Mouse (Mus musculus) CH12.LX (cell line): Measurements from ENCODE around the gene Golph3. TPM values are rescaled to one million over a fixed set of nuclear protein-coding genes. Genes with fewer than 3 reads are reported as not detected.
A peak's percentile ranks its signal among the peaks of the same experiment; 100 is the strongest.

Experiments
- DNase-seq: peaks from one replicate; pipeline ENCODE4 v3.0.0-alpha.2; 2013; ENCODE audit errors: extremely low read depth
- H3K27ac ChIP-seq: 2 replicates; pipeline ENCODE4 v1.5.1; 2012; ENCODE audit warnings: low read depth, mild to moderate bottlenecking, control low read depth, moderate library complexity; ENCODE audit not compliant: insufficient read depth
- H3K27me3 ChIP-seq: replicated peaks from 2 replicates; pipeline ENCODE3; 2012; ENCODE audit warnings: inconsistent platforms
- H3K36me3 ChIP-seq, 2 experiments: replicated peaks in 1 of 2; 2 replicates each; pipeline versions ENCODE3 to v1.6.1; 2012; ENCODE audit warnings: inconsistent platforms in 1 of 2, low read length in 1 of 2, mild to moderate bottlenecking in 1 of 2, mixed read lengths in 1 of 2, moderate library complexity in 1 of 2; ENCODE audit not compliant: control insufficient read depth in 1 of 2, insufficient read depth in 1 of 2
- H3K4me1 ChIP-seq, 2 experiments: 2 replicates each; pipeline ENCODE4 v1.6.1; 2012; ENCODE audit warnings: inconsistent platforms in 1 of 2, moderate library complexity in 1 of 2; ENCODE audit not compliant: insufficient read depth in 2 of 2, control insufficient read depth in 1 of 2
- H3K4me2 ChIP-seq: 2 replicates; pipeline ENCODE4 v1.6.1; 2012; ENCODE audit warnings: low read depth, mild to moderate bottlenecking, control low read depth; ENCODE audit not compliant: poor library complexity, insufficient read depth, severe bottlenecking
- H3K4me3 ChIP-seq, 3 experiments: fragments of 150-350 bp in 1 of 3; sonication (generic) in 1 of 3; replicated peaks in 1 of 3; 2 replicates each; pipeline versions ENCODE3 to v1.5.1; 2011 to 2012; ENCODE audit warnings: low read depth in 2 of 3, low read length in 2 of 3, mild to moderate bottlenecking in 2 of 3, moderate library complexity in 2 of 3, control low read depth in 1 of 3, improper control_type of control experiment in 1 of 3, inconsistent platforms in 1 of 3, mixed read lengths in 1 of 3; ENCODE audit not compliant: poor library complexity in 1 of 3
- H3K79me2 ChIP-seq: replicated peaks from 2 replicates; pipeline ENCODE4 v1.6.1; 2012; ENCODE audit warnings: mild to moderate bottlenecking, moderate library complexity; ENCODE audit not compliant: control insufficient read depth, poor library complexity, insufficient read depth, severe bottlenecking; ENCODE audit errors: extremely low read depth
- H3K9ac ChIP-seq: 2 replicates; pipeline ENCODE4 v1.6.1; 2012; ENCODE audit warnings: low read depth, mild to moderate bottlenecking, control low read depth, moderate library complexity; ENCODE audit not compliant: insufficient read depth
- H3K9me3 ChIP-seq: replicated peaks from 2 replicates; pipeline ENCODE3; 2012; ENCODE audit warnings: low read length, inconsistent platforms, mixed read lengths
- BHLHE40 ChIP-seq: IDR thresholded peaks from 2 replicates; pipeline ENCODE4 v1.6.1; 2011; ENCODE audit warnings: mild to moderate bottlenecking, low read depth, low read length, improper control_type of control experiment
- CHD1 ChIP-seq: IDR thresholded peaks from 2 replicates; pipeline ENCODE4 v1.6.1; 2012; ENCODE audit warnings: low read depth, low read length, improper control_type of control experiment, inconsistent platforms
- CTCF ChIP-seq, 2 experiments: IDR thresholded peaks in 1 of 2; conservative IDR thresholded peaks in 1 of 2; 2 replicates each; pipeline ENCODE4 v1.5.1; 2011 to 2012; ENCODE audit warnings: low read depth in 2 of 2, low read length in 2 of 2, improper control_type of control experiment in 1 of 2, inconsistent platforms in 1 of 2, mild to moderate bottlenecking in 1 of 2, moderate library complexity in 1 of 2
- GABPA ChIP-seq: IDR thresholded peaks from 2 replicates; pipeline ENCODE4 v1.6.1; 2012; ENCODE audit warnings: low read depth, low read length, improper control_type of control experiment, inconsistent platforms; ENCODE audit not compliant: insufficient replicate concordance
- IRF4 ChIP-seq: IDR thresholded peaks from 2 replicates; pipeline ENCODE4 v1.6.1; 2014; ENCODE audit warnings: low read depth, mild to moderate bottlenecking, inconsistent platforms, low read length, improper control_type of control experiment
- KAT2A ChIP-seq: IDR thresholded peaks from 2 replicates; pipeline ENCODE4 v1.6.1; 2012; ENCODE audit warnings: low read length, improper control_type of control experiment, inconsistent platforms; ENCODE audit not compliant: insufficient replicate concordance
- MAX ChIP-seq: IDR thresholded peaks from 2 replicates; pipeline ENCODE4 v1.6.1; 2011; ENCODE audit warnings: low read length, improper control_type of control experiment
- MAZ ChIP-seq: IDR thresholded peaks from 2 replicates; pipeline ENCODE4 v1.6.1; 2012; ENCODE audit warnings: low read depth, mild to moderate bottlenecking, inconsistent platforms, low read length, improper control_type of control experiment, moderate library complexity
- MEF2A ChIP-seq: IDR thresholded peaks from 2 replicates; pipeline ENCODE4 v1.6.1; 2014; ENCODE audit warnings: low read depth, mild to moderate bottlenecking, inconsistent platforms, low read length, improper control_type of control experiment, borderline replicate concordance
- MYC ChIP-seq: IDR thresholded peaks from 2 replicates; pipeline ENCODE4 v1.6.1; 2011; ENCODE audit warnings: low read depth, mild to moderate bottlenecking, improper control_type of control experiment, low read length
- NELFE ChIP-seq: IDR thresholded peaks from 2 replicates; pipeline ENCODE4 v1.6.1; 2011; ENCODE audit warnings: low read depth, low read length, improper control_type of control experiment
- POLR2A ChIP-seq: IDR thresholded peaks from 2 replicates; pipeline ENCODE4 v1.6.1; 2011; ENCODE audit warnings: low read depth, mild to moderate bottlenecking, improper control_type of control experiment, low read length
- RAD21 ChIP-seq: IDR thresholded peaks from 2 replicates; pipeline ENCODE4 v1.6.1; 2011; ENCODE audit warnings: low read depth, mild to moderate bottlenecking, low read length, improper control_type of control experiment, moderate library complexity
- SMC3 ChIP-seq: IDR thresholded peaks from 2 replicates; pipeline ENCODE4 v1.6.1; 2011; ENCODE audit warnings: low read depth, low read length, improper control_type of control experiment
- TCF12 ChIP-seq: IDR thresholded peaks from 2 replicates; pipeline ENCODE4 v1.6.1; 2014; ENCODE audit warnings: low read depth, mild to moderate bottlenecking, inconsistent platforms, low read length, improper control_type of control experiment
- USF1 ChIP-seq: IDR thresholded peaks from 2 replicates; pipeline ENCODE4 v1.6.1; 2014; ENCODE audit warnings: low read depth, mild to moderate bottlenecking, inconsistent platforms, low read length, improper control_type of control experiment
- USF2 ChIP-seq: conservative IDR thresholded peaks from 2 replicates; pipeline ENCODE4 v1.6.1; 2011; ENCODE audit warnings: low read depth, low read length, improper control_type of control experiment
- ZC3H11A ChIP-seq: IDR thresholded peaks from 2 replicates; pipeline ENCODE4 v1.6.1; 2012; ENCODE audit warnings: low read depth, mild to moderate bottlenecking, inconsistent platforms, low read length, improper control_type of control experiment
- ZKSCAN1 ChIP-seq: IDR thresholded peaks from 2 replicates; pipeline ENCODE4 v1.6.1; 2012; ENCODE audit warnings: low read depth, inconsistent platforms, low read length, improper control_type of control experiment, borderline replicate concordance
- ZMIZ1 ChIP-seq: IDR thresholded peaks from 2 replicates; pipeline ENCODE4 v1.6.1; 2012; ENCODE audit warnings: low read depth, mild to moderate bottlenecking, inconsistent platforms, low read length, improper control_type of control experiment
- ZNF384 ChIP-seq: IDR thresholded peaks from 2 replicates; pipeline ENCODE4 v1.6.1; 2012; ENCODE audit warnings: low read depth, low read length, improper control_type of control experiment, inconsistent platforms
- dilution Hi-C: fragments of 300-500 bp; cut with MboI; formaldehyde crosslinking; loops from 2 replicates; pipeline ENCODE4 v1.14.3; 2020; ENCODE audit warnings: low sequenced_read_pairs; ENCODE audit not compliant: extremely low pct_unique_long_range_greater_than_20kb, extremely low pct_ligation_motif_present
- in situ Hi-C: fragments of 300-500 bp; cut with MboI; formaldehyde crosslinking; loops from 3 replicates; pipeline ENCODE4 v1.14.3; 2019; ENCODE audit warnings: low sequenced_read_pairs, low pct_ligation_motif_present, low pct_unique_long_range_greater_than_20kb, mixed read lengths
- polyA plus RNA-seq: library from polyadenylated mRNA; unstranded; fragments of >175 nt; gene quantifications from 2 replicates; pipeline ENCODE4 v1.2.1, GENCODE M21; 2012; ENCODE audit warnings: low read depth; ENCODE audit not compliant: insufficient read length
- total RNA-seq, 2 experiments: library from RNA; depleted of rRNA; stranded (reverse); fragments of 300-350 nt in 1 of 2; fragments of >200 nt in 1 of 2; gene quantifications; 2 replicates each; pipeline ENCODE4 v1.2.3; 2012 to 2014

Golph3 gene
- total and polyA plus RNA-seq, 3 experiments = 67.2 to 208 (median 97.2) TPM

DNA sequence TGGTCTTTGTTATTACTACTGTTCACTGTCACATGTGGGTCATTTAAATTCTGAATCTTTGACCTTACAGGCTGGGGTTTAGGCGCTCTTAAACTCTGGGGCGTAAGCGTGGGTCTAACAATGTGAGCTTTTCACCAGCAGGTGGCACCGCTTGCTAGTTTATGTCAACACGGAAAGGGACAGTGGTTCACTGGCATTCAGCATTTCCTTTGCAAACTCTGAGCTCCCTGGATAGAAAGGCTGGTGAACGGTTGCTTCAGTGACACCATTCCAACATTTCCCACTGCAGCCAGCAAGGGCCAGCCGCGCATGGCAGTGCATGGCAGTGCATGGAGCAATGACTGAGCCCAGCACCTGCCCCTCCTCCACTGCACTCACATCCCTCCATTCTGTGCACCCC is 49.9 kb downstream of the Golph3 start:
- in situ Hi-C loops (loop anchor here (5.0 kb wide), 2 partner anchors 206 to 426 kb away; no protein-coding TSS in a partner anchor), dilution Hi-C loops (no loop called here)
- no peak overlapping the region for H3K9ac ChIP-seq
- no peaks in the 10 kb centered on the region for H3K79me2 ChIP-seq
- peak; percentile 85 to 95 for TF ChIP-seq CTCF (conservative IDR thresholded peaks at IDR 0.05 in 1 of 2, IDR thresholded peaks at IDR 0.05 in 1 of 2; ENCODE audit: low read depth in 2 of 2, low read length in 2 of 2)
- TF ChIP-seq SMC3 = peak; percentile 97
- peak; percentile 77 for TF ChIP-seq ZC3H11A
- TF ChIP-seq RAD21 = peak; percentile 98
- no peak for TF ChIP-seq IRF4
- no peak for TF ChIP-seq CHD1
- TF ChIP-seq MAZ = no peak
- TF ChIP-seq BHLHE40 = no peak
- H3K4me3 ChIP-seq = no peak overlapping the region
- H3K36me3 ChIP-seq = no peaks in the 10 kb centered on the region
- peak; percentile 86 for DNase-seq
- no peaks in the 10 kb centered on the region for H3K27me3 ChIP-seq
- H3K4me1 ChIP-seq = peaks cover 7 to 19% of the 10 kb centered on the region in 2 experiments
- H3K4me2 ChIP-seq = no peak overlapping the region
- H3K27ac ChIP-seq = no peak overlapping the region
- H3K9me3 ChIP-seq = no peaks in the 10 kb centered on the region

DNA sequence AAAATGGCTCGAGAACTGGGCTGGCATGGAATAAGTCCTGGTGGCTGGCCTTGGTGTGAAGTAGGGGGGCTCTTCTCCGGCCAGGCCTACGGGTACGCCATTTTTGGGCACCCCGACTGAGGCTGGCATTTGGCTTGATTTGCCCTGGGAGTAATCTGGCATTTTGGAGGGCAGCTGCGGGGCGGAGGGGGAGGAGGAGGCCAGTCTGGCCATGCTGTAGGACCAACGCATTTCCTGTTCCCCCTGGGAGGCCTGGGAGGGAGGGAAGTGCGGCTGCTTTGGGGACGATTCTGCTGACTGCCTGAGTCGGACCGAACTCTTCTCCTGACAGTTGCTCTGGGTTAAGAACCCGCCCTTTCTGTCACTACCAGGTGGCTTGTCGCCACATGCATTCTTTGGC is 52.2 kb downstream of the Golph3 start:
- DNase-seq = no peak
- no peaks in the 10 kb centered on the region for H3K79me2 ChIP-seq
- H3K27me3 ChIP-seq = no peaks in the 10 kb centered on the region
- dilution Hi-C loops (no loop called here), in situ Hi-C loops (loop anchor here (5.0 kb wide), 2 partner anchors 204 to 424 kb away; no protein-coding TSS in a partner anchor)
- no peak overlapping the region for H3K27ac ChIP-seq
- TF ChIP-seq RAD21 (no peak), USF1 (no peak), TCF12 (no peak), POLR2A (no peak), MAX (no peak), GABPA (no peak), ZNF384 (no peak)
- no peak overlapping the region for H3K9ac ChIP-seq
- H3K36me3 ChIP-seq = no peaks in the 10 kb centered on the region
- no peaks in the 10 kb centered on the region for H3K9me3 ChIP-seq
- peaks cover 8 to 20% of the 10 kb centered on the region in 2 experiments for H3K4me1 ChIP-seq
- H3K4me3 ChIP-seq = no peak overlapping the region
- no peak overlapping the region for H3K4me2 ChIP-seq

DNA sequence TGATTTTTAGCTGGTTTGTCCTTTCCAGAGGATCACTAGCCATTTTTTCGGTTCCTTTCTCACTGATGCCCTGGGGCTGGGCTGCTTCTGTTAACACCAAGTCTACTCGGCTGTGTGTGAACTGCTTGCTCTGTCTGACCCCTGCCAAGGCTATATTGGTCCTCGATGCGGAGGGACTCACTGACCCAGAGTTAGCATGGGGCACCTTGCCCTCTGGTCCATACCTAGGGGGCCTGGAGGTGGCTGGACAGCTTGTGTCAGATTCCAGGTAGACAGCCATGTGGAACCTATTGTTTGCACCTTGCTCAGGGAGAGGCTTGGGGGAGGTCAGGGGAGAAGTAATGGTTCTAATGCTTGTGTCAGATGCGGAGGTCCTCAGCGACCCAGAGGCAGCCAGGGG is 52.7 kb downstream of the Golph3 start:
- H3K9me3 ChIP-seq = no peaks in the 10 kb centered on the region
- no peaks in the 10 kb centered on the region for H3K27me3 ChIP-seq
- H3K27ac ChIP-seq = no peak overlapping the region
- H3K4me2 ChIP-seq = no peak overlapping the region
- H3K4me3 ChIP-seq = no peak overlapping the region
- peaks cover 8 to 20% of the 10 kb centered on the region in 2 experiments for H3K4me1 ChIP-seq
- H3K9ac ChIP-seq = no peak overlapping the region
- H3K36me3 ChIP-seq = no peaks in the 10 kb centered on the region
- no peak for DNase-seq
- TF ChIP-seq MEF2A = no peak
- TF ChIP-seq ZMIZ1 = no peak
- no peak for TF ChIP-seq NELFE
- TF ChIP-seq KAT2A = no peak
- TF ChIP-seq USF2 = no peak
- TF ChIP-seq MYC = no peak
- TF ChIP-seq CHD1 = no peak
- TF ChIP-seq IRF4 = no peak
- no peak for TF ChIP-seq ZKSCAN1
- TF ChIP-seq, all 38 proteins: peak for 0
- H3K79me2 ChIP-seq = no peaks in the 10 kb centered on the region
- dilution Hi-C loops = no loop called here
- in situ Hi-C loops = loop anchor here (5.0 kb wide), 2 partner anchors 203 to 423 kb away; no protein-coding TSS in a partner anchor
